In genomic region chr13:13463949-13464348, GRCm38 (mm10) we compare ENCODE assay signal across 14 mouse cellular contexts.
"Had no signal": no experiment of that assay in that cellular context is flagged by ENCODE, and none has a peak within 500 bp of the region (broad histone marks: within the 10 kb centered on the region; RNA-seq: fewer than 3 reads in every experiment).

No protein-coding gene starts in this region.

- H3K9ac ChIP-seq: limb, embryonic 12.5 days; neural tube, embryonic 15.5 days had no signal

- H3K4me3 ChIP-seq: limb, embryonic 12.5 days; midbrain, embryonic 10.5 days; myocyte; neural tube, embryonic 15.5 days had no signal

- H3K4me1 ChIP-seq: limb, embryonic 12.5 days; midbrain, embryonic 10.5 days; neural tube, embryonic 15.5 days had no signal

- H3K27me3 ChIP-seq: limb, embryonic 12.5 days; neural tube, embryonic 15.5 days had no signal

- H3K27ac ChIP-seq: kidney, postnatal 0 days; limb, embryonic 12.5 days; midbrain, embryonic 10.5 days; neural tube, embryonic 15.5 days; stomach, postnatal 0 days had no signal

- H3K4me2 ChIP-seq: limb, embryonic 12.5 days; neural tube, embryonic 15.5 days had no signal

- DNase-seq: kidney, adult 8-10 months; kidney, postnatal 36 days; layer of hippocampus, adult 9-11 months; lung, adult 18-20 months; lung, postnatal 36 days; midbrain, embryonic 14.5 days; right cerebral cortex, adult 18-20 months; thymus, postnatal 14 days had no signal

- H3K9me3 ChIP-seq: limb, embryonic 12.5 days; midbrain, embryonic 10.5 days; neural tube, embryonic 15.5 days had no signal

- H3K36me3 ChIP-seq: midbrain, embryonic 10.5 days; neural tube, embryonic 15.5 days had no signal
